Comparison of ENCODE assay signal across 14 mouse cellular contexts in the genomic region with DNA sequence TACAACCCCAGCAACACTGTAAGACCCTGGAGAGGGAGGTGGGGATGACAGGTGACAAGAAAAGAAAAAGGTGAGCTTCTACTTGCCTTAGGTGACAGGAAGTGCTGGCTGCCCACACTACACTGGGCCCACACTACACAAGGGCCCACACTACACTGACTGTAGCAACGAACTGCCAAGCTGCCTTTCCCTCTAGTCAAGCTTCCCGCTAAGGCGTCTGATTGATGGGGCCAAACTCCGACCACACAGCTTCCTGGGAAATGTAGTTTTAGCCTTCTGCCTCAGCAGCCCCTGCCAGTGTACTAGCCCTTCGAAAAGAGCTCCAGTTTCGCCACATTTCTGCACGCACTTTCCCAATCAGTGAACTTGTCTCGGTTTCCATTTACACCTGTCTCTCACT. TPM values are rescaled to one million over a fixed set of nuclear protein-coding genes. Genes with fewer than 3 reads are reported as not detected.
A peak's percentile ranks its signal among the peaks of the same experiment; 100 is the strongest.
DNase-seq lines count a peak whose midpoint lies in the region; ATAC-seq and TF ChIP-seq lines count a peak whose summit lies in the region.
"Had no signal": no experiment of that assay in that cellular context is flagged by ENCODE, and none has a peak within 500 bp of the region (broad histone marks: within the 10 kb centered on the region; RNA-seq: fewer than 3 reads in every experiment).

No protein-coding gene starts in this region.

- peak; percentile 21 for DNase-seq in kidney, adult 2 months
- no peak for DNase-seq in kidney, postnatal 10 days
- peak; percentile 59 for DNase-seq in brain, embryonic 14.5 days (ENCODE audit: low read depth)
- DNase-seq in forebrain, postnatal 0 days = no peak
- DNase-seq in ovary, postnatal 14 days (ENCODE audit: low spot score) = no peak
- no peak for DNase-seq in frontal cortex, adult 2 months (ENCODE audit: extremely low spot score in 1 of 2, low spot score in 1 of 2)
- no peak for DNase-seq in spleen, postnatal 4 days (ENCODE audit: low spot score in 2 of 2)
- DNase-seq: heart, adult 11 months; liver, embryonic 13.5 days had no signal

- no peak overlapping the region for H3K4me3 ChIP-seq in kidney, adult 2 months (ENCODE audit: insufficient read depth, low read depth, low read length)
- no peak overlapping the region for H3K4me3 ChIP-seq in forebrain, postnatal 0 days (ENCODE audit: low read depth, low read length)
- no peak overlapping the region for H3K4me3 ChIP-seq in midbrain, embryonic 16.5 days (ENCODE audit: low read depth, low read length)
- H3K4me3 ChIP-seq: liver, embryonic 13.5 days had no signal

- H3K9ac ChIP-seq in forebrain, postnatal 0 days = no peak overlapping the region
- no peak overlapping the region for H3K9ac ChIP-seq in midbrain, embryonic 16.5 days (ENCODE audit: low read depth, low read length)
- H3K9ac ChIP-seq: liver, embryonic 13.5 days had no signal

- H3K4me2 ChIP-seq in forebrain, postnatal 0 days (ENCODE audit: low read depth) = no peak overlapping the region
- H3K4me2 ChIP-seq in midbrain, embryonic 16.5 days (ENCODE audit: low read length) = no peak overlapping the region
- H3K4me2 ChIP-seq: liver, embryonic 13.5 days had no signal

- TF ChIP-seq CTCF in kidney, adult 2 months (conservative IDR thresholded peaks at IDR 0.05; ENCODE audit: insufficient read depth, insufficient read length, low read depth, low read length) = no peak
- TF ChIP-seq CTCF in brain, embryonic 14.5 days (IDR thresholded peaks at IDR 0.05; ENCODE audit: borderline replicate concordance, extremely low read depth, insufficient read depth, insufficient read length) = no peak
- TF ChIP-seq CTCF in forebrain, postnatal 0 days (IDR thresholded peaks at IDR 0.05; ENCODE audit: low read depth) = no peak

- H3K36me3 ChIP-seq in kidney, adult 2 months (ENCODE audit: control insufficient read depth, insufficient read depth, low read length) = no peaks in the 10 kb centered on the region
- no peaks in the 10 kb centered on the region; the same call in 1 of the 2 replicates for H3K36me3 ChIP-seq in forebrain, postnatal 0 days (ENCODE audit: insufficient read depth)
- no peaks in the 10 kb centered on the region for H3K36me3 ChIP-seq in midbrain, embryonic 16.5 days (ENCODE audit: control insufficient read depth, insufficient read depth, low read length)
- H3K36me3 ChIP-seq: liver, embryonic 13.5 days had no signal

- 10% methylated on average over 8 of the region's 8 CpGs for WGBS in kidney, adult 2 months
- WGBS in forebrain, postnatal 0 days = 9% methylated on average over 8 of the region's 8 CpGs
- 15% methylated on average over 8 of the region's 8 CpGs for WGBS in midbrain, embryonic 16.5 days

- H3K27ac ChIP-seq in kidney, adult 2 months (ENCODE audit: insufficient read depth, low read depth, low read length) = no peak overlapping the region
- H3K27ac ChIP-seq in forebrain, postnatal 0 days (ENCODE audit: low read depth, low read length) = no peak overlapping the region
- H3K27ac ChIP-seq in midbrain, embryonic 16.5 days (ENCODE audit: low read length) = no peak overlapping the region
- H3K27ac ChIP-seq: liver, embryonic 13.5 days had no signal

- TF ChIP-seq POLR2A in kidney, adult 2 months (IDR thresholded peaks at IDR 0.05; ENCODE audit: low read depth, low read length) = no peak
- TF ChIP-seq POLR2A in brain, embryonic 14.5 days (IDR thresholded peaks at IDR 0.05; ENCODE audit: borderline replicate concordance, extremely low read depth, insufficient read depth, insufficient read length, poor library complexity, severe bottlenecking) = no peak

- peak; percentile 32; the same call in 1 of the 2 replicates for ATAC-seq in forebrain, postnatal 0 days
- ATAC-seq in midbrain, embryonic 16.5 days = peak; percentile 30

- no peaks in the 10 kb centered on the region for H3K27me3 ChIP-seq in kidney, adult 2 months (replicated peaks; ENCODE audit: control insufficient read depth, insufficient read depth, low read length)
- H3K27me3 ChIP-seq in forebrain, postnatal 0 days (ENCODE audit: insufficient read depth, low read length) = no peaks in the 10 kb centered on the region
- H3K27me3 ChIP-seq in midbrain, embryonic 16.5 days (ENCODE audit: control insufficient read depth, insufficient read depth, low read depth, low read length) = no peaks in the 10 kb centered on the region

- H3K9me3 ChIP-seq in forebrain, postnatal 0 days (ENCODE audit: low read length) = no peaks in the 10 kb centered on the region
- no peaks in the 10 kb centered on the region for H3K9me3 ChIP-seq in midbrain, embryonic 16.5 days (replicated peaks; ENCODE audit: control insufficient read depth, low read length, poor library complexity, severe bottlenecking)
- H3K9me3 ChIP-seq: liver, embryonic 13.5 days had no signal

- H3K4me1 ChIP-seq in kidney, adult 2 months (ENCODE audit: control insufficient read depth, insufficient read depth, low read length) = no peaks in the 10 kb centered on the region
- peaks cover 2% of the 10 kb centered on the region; the same call in 1 of the 2 replicates for H3K4me1 ChIP-seq in forebrain, postnatal 0 days (ENCODE audit: insufficient read depth)
- peaks cover 7% of the 10 kb centered on the region for H3K4me1 ChIP-seq in midbrain, embryonic 16.5 days (ENCODE audit: control insufficient read depth, insufficient read depth, low read length)

RNA-seq across cellular contexts. Expression of gene Nanos2, which starts 19.6 kb away (rescaled TPM):
- polyA plus RNA-seq in kidney, adult 2 months (2012; rRNA removed) = not detected in 2 replicates
- 2.1 and 2.7 TPM in 2 replicates for polyA plus RNA-seq in brain, embryonic 14.5 days (2012; rRNA removed)
- total RNA-seq in forebrain, postnatal 0 days (2014; rRNA removed) = 1.5 and 2.0 TPM in 2 replicates
- polyA plus RNA-seq in forebrain, postnatal 0 days (2015; fragmentation: Nextera tagmentation; extraction: Ambion mirVana) = 0.49 and 0.76 TPM in 2 replicates
- 0.52 and 0.79 TPM in 2 replicates for polyA plus RNA-seq in midbrain, embryonic 16.5 days (2015; fragmentation: Nextera tagmentation; extraction: Ambion mirVana)
- 2.9 and 4.1 TPM in 2 replicates for polyA plus RNA-seq in frontal cortex, adult 2 months (2012; rRNA removed)
- total RNA-seq: hematopoietic stem cell, adult 5-6 weeks had no signal
- polyA plus RNA-seq: large intestine, adult 2 months; liver, embryonic 13.5 days; thymus, postnatal 0 days had no signal

RNA-seq across cellular contexts. Expression of gene Mypop, which starts 23.4 kb away (rescaled TPM):
- 7.6 and 8.7 TPM in 2 replicates for polyA plus RNA-seq in kidney, adult 2 months (2012; rRNA removed)
- 14.2 and 16.1 TPM in 2 replicates for polyA plus RNA-seq in brain, embryonic 14.5 days (2012; rRNA removed)
- total RNA-seq in forebrain, postnatal 0 days (2014; rRNA removed) = 12.3 and 13.9 TPM in 2 replicates
- polyA plus RNA-seq in forebrain, postnatal 0 days (2015; fragmentation: Nextera tagmentation; extraction: Ambion mirVana) = 3.8 and 4.3 TPM in 2 replicates
- 3.9 and 5.1 TPM in 2 replicates for polyA plus RNA-seq in midbrain, embryonic 16.5 days (2015; fragmentation: Nextera tagmentation; extraction: Ambion mirVana)
- polyA plus RNA-seq in frontal cortex, adult 2 months (2012; rRNA removed) = 39.9 and 46.2 TPM in 2 replicates

RNA-seq across cellular contexts. Expression of gene Irf2bp1, which starts 36.2 kb away (rescaled TPM):
- polyA plus RNA-seq in kidney, adult 2 months (2012; rRNA removed) = 18.1 and 21.1 TPM in 2 replicates
- 48.9 and 54.6 TPM in 2 replicates for polyA plus RNA-seq in brain, embryonic 14.5 days (2012; rRNA removed)
- total RNA-seq in forebrain, postnatal 0 days (2014; rRNA removed) = 101 and 129 TPM in 2 replicates
- polyA plus RNA-seq in forebrain, postnatal 0 days (2015; fragmentation: Nextera tagmentation; extraction: Ambion mirVana) = 27.0 and 27.2 TPM in 2 replicates
- polyA plus RNA-seq in midbrain, embryonic 16.5 days (2015; fragmentation: Nextera tagmentation; extraction: Ambion mirVana) = 26.0 and 26.7 TPM in 2 replicates
- 29.0 and 30.5 TPM in 2 replicates for polyA plus RNA-seq in frontal cortex, adult 2 months (2012; rRNA removed)

RNA-seq across cellular contexts. Expression of gene Nova2, which starts 41.9 kb away (rescaled TPM):
- 0.80 and 1.1 TPM in 2 replicates for polyA plus RNA-seq in kidney, adult 2 months (2012; rRNA removed)
- polyA plus RNA-seq in brain, embryonic 14.5 days (2012; rRNA removed) = 20.7 and 52.7 TPM in 2 replicates
- total RNA-seq in forebrain, postnatal 0 days (2014; rRNA removed) = 15.4 and 19.5 TPM in 2 replicates
- 7.2 and 11.4 TPM in 2 replicates for polyA plus RNA-seq in forebrain, postnatal 0 days (2015; fragmentation: Nextera tagmentation; extraction: Ambion mirVana)
- polyA plus RNA-seq in midbrain, embryonic 16.5 days (2015; fragmentation: Nextera tagmentation; extraction: Ambion mirVana) = 11.9 and 14.3 TPM in 2 replicates
- 25.0 and 27.0 TPM in 2 replicates for polyA plus RNA-seq in frontal cortex, adult 2 months (2012; rRNA removed)

RNA-seq across cellular contexts. Expression of gene Foxa3, which starts 55.7 kb away (rescaled TPM):
- 0.13 and 0.16 TPM in 2 replicates for polyA plus RNA-seq in kidney, adult 2 months (2012; rRNA removed)
- polyA plus RNA-seq in brain, embryonic 14.5 days (2012; rRNA removed) = not detected in 2 replicates
- not detected in 2 replicates for total RNA-seq in forebrain, postnatal 0 days (2014; rRNA removed)
- not detected in 2 replicates for polyA plus RNA-seq in forebrain, postnatal 0 days (2015; fragmentation: Nextera tagmentation; extraction: Ambion mirVana)
- polyA plus RNA-seq in midbrain, embryonic 16.5 days (2015; fragmentation: Nextera tagmentation; extraction: Ambion mirVana) = not detected in 2 replicates
- not detected in 2 replicates for polyA plus RNA-seq in frontal cortex, adult 2 months (2012; rRNA removed)
- total RNA-seq: left cerebral cortex, postnatal 10 days had no signal

Comparison
In these comparisons a context has a peak if more than half of its experiments do, and no peak if none do; other contexts are left out.
1. DNase-seq: peak in kidney, adult 2 months (single experiment) and brain, embryonic 14.5 days (single experiment); none in kidney, postnatal 10 days (single experiment), forebrain, postnatal 0 days (single experiment), ovary, postnatal 14 days (single experiment), frontal cortex, adult 2 months (0 of 2) and spleen, postnatal 4 days (0 of 2).